In the genomic region with DNA sequence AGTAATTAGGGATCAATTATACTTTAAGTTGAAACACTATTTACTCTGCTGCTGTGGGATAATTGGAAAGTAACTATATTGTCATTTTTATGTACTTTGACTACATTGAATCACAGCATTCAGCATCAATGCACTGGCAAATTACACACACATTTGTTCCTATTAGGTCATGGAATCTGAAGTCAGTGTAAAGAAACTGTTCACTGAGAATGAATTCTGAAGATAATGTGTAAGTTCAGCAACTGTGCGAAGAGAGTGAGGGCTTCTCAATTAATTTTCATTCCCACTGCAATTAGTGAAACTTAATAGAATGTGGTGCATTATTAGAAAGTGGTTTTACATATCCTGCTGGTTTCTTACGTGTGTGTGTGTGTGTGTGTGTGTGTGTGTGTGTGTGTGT, we compare ENCODE assay signal across 20 mouse cellular contexts.
DNase-seq lines count a peak whose midpoint lies in the region; ATAC-seq and TF ChIP-seq lines count a peak whose summit lies in the region.
"Had no signal": no experiment of that assay in that cellular context is flagged by ENCODE, and none has a peak within 500 bp of the region (broad histone marks: within the 10 kb centered on the region; RNA-seq: fewer than 3 reads in every experiment).

No protein-coding gene starts in this region.

- peak; percentile 80 for ATAC-seq in forebrain, embryonic 13.5 days
- no peak for ATAC-seq in forebrain, postnatal 0 days
- ATAC-seq in neural tube, embryonic 15.5 days (ENCODE audit: low FRiP score) = 0 out of 2 replicates have a peak, but pooled peaks have one; percentile 17
- ATAC-seq in forebrain, embryonic 16.5 days = peak; percentile 61
- ATAC-seq in megakaryocyte, adult 5-6 weeks (ENCODE audit: poor library complexity, severe bottlenecking) = no peak
- ATAC-seq: CD4-positive, CD25-positive, alpha-beta regulatory T cell, adult 4 months; intestine, embryonic 15.5 days had no signal

- H3K36me3 ChIP-seq in forebrain, embryonic 13.5 days (ENCODE audit: poor library complexity, severe bottlenecking) = no peaks in the 10 kb centered on the region
- no peaks in the 10 kb centered on the region for H3K36me3 ChIP-seq in forebrain, postnatal 0 days (ENCODE audit: insufficient read depth)
- H3K36me3 ChIP-seq in neural tube, embryonic 15.5 days = no peaks in the 10 kb centered on the region
- no peaks in the 10 kb centered on the region for H3K36me3 ChIP-seq in forebrain, embryonic 16.5 days (ENCODE audit: control insufficient read depth, insufficient read depth)
- H3K36me3 ChIP-seq: embryonic facial prominence, embryonic 13.5 days; G1E; heart, embryonic 12.5 days; hindbrain, embryonic 10.5 days; intestine, embryonic 15.5 days had no signal

- H3K27ac ChIP-seq in forebrain, embryonic 13.5 days = no peak overlapping the region
- H3K27ac ChIP-seq in forebrain, postnatal 0 days (ENCODE audit: low read depth, low read length) = no peak overlapping the region
- no peak overlapping the region for H3K27ac ChIP-seq in neural tube, embryonic 15.5 days (replicated peaks)
- no peak overlapping the region for H3K27ac ChIP-seq in forebrain, embryonic 16.5 days (ENCODE audit: low read length)
- H3K27ac ChIP-seq: embryonic facial prominence, embryonic 13.5 days; gastrocnemius, adult 2 months; hindbrain, embryonic 10.5 days; intestine, embryonic 15.5 days had no signal

- WGBS in forebrain, embryonic 13.5 days = 5% methylated on average over 2 of the region's 2 CpGs
- WGBS in forebrain, postnatal 0 days = 9% methylated on average over 2 of the region's 2 CpGs
- 51% methylated on average over 2 of the region's 2 CpGs for whole genome bisulfite sequencing in neural tube, embryonic 15.5 days
- WGBS in forebrain, embryonic 16.5 days = 2% methylated on average over 2 of the region's 2 CpGs

- H3K4me3 ChIP-seq in forebrain, embryonic 13.5 days = no peak overlapping the region
- H3K4me3 ChIP-seq in forebrain, postnatal 0 days (ENCODE audit: low read depth, low read length) = no peak overlapping the region
- H3K4me3 ChIP-seq in neural tube, embryonic 15.5 days (replicated peaks) = no peak overlapping the region
- no peak overlapping the region for H3K4me3 ChIP-seq in forebrain, embryonic 16.5 days (replicated peaks; ENCODE audit: low read length)
- H3K4me3 ChIP-seq: embryonic facial prominence, embryonic 13.5 days; gastrocnemius, adult 2 months; heart, embryonic 12.5 days; hindbrain, embryonic 10.5 days; intestine, embryonic 15.5 days had no signal

- no peak for TF ChIP-seq CTCF in forebrain, postnatal 0 days (IDR thresholded peaks at IDR 0.05; ENCODE audit: low read depth)

- no peak overlapping the region for H3K9ac ChIP-seq in forebrain, embryonic 13.5 days
- no peak overlapping the region for H3K9ac ChIP-seq in forebrain, postnatal 0 days
- no peak overlapping the region for H3K9ac ChIP-seq in neural tube, embryonic 15.5 days (replicated peaks)
- no peak overlapping the region for H3K9ac ChIP-seq in forebrain, embryonic 16.5 days (replicated peaks; ENCODE audit: low read depth, low read length)
- H3K9ac ChIP-seq: embryonic facial prominence, embryonic 13.5 days; heart, embryonic 12.5 days; intestine, embryonic 15.5 days had no signal

- no peak for DNase-seq in forebrain, postnatal 0 days
- no peak for DNase-seq in neural tube, embryonic 10.5 days (ENCODE audit: extremely low spot score, low spot score)
- no peak for DNase-seq in B cell, adult 2 months
- DNase-seq: adrenal gland, postnatal 10 days; cerebellum, adult 11-12 months; cerebellum, adult 9-10 months; cerebellum, postnatal 25 days; gastrocnemius, adult 2 months; gastrocnemius, postnatal 25 days; kidney, adult 18-20 months had no signal

- H3K4me1 ChIP-seq in forebrain, embryonic 13.5 days = no peaks in the 10 kb centered on the region
- no peaks in the 10 kb centered on the region for H3K4me1 ChIP-seq in forebrain, postnatal 0 days (ENCODE audit: insufficient read depth)
- no peaks in the 10 kb centered on the region for H3K4me1 ChIP-seq in neural tube, embryonic 15.5 days
- H3K4me1 ChIP-seq in forebrain, embryonic 16.5 days (replicated peaks; ENCODE audit: control insufficient read depth, insufficient read depth, low read length) = no peaks in the 10 kb centered on the region
- H3K4me1 ChIP-seq: embryonic facial prominence, embryonic 13.5 days; heart, embryonic 12.5 days; hindbrain, embryonic 10.5 days; intestine, embryonic 15.5 days had no signal

- H3K9me3 ChIP-seq in forebrain, embryonic 13.5 days (replicated peaks) = no peaks in the 10 kb centered on the region
- H3K9me3 ChIP-seq in forebrain, postnatal 0 days (ENCODE audit: low read length) = no peaks in the 10 kb centered on the region
- no peaks in the 10 kb centered on the region for H3K9me3 ChIP-seq in neural tube, embryonic 15.5 days (replicated peaks)
- H3K9me3 ChIP-seq in forebrain, embryonic 16.5 days (ENCODE audit: control insufficient read depth, low read length) = no peaks in the 10 kb centered on the region
- H3K9me3 ChIP-seq: embryonic facial prominence, embryonic 13.5 days; G1E; heart, embryonic 12.5 days; hindbrain, embryonic 10.5 days; intestine, embryonic 15.5 days had no signal

- H3K27me3 ChIP-seq in forebrain, embryonic 13.5 days = peaks cover 31% of the 10 kb centered on the region
- H3K27me3 ChIP-seq in forebrain, postnatal 0 days (ENCODE audit: insufficient read depth, low read length) = peaks cover 3% of the 10 kb centered on the region
- H3K27me3 ChIP-seq in neural tube, embryonic 15.5 days (replicated peaks) = no peaks in the 10 kb centered on the region
- H3K27me3 ChIP-seq in forebrain, embryonic 16.5 days (replicated peaks; ENCODE audit: control insufficient read depth, insufficient read depth, low read length) = peaks cover 15% of the 10 kb centered on the region
- H3K27me3 ChIP-seq: embryonic facial prominence, embryonic 13.5 days; heart, embryonic 12.5 days; intestine, embryonic 15.5 days had no signal

- no peak overlapping the region for H3K4me2 ChIP-seq in forebrain, embryonic 13.5 days
- H3K4me2 ChIP-seq in forebrain, postnatal 0 days (ENCODE audit: low read depth) = no peak overlapping the region
- H3K4me2 ChIP-seq in neural tube, embryonic 15.5 days = no peak overlapping the region
- H3K4me2 ChIP-seq in forebrain, embryonic 16.5 days (ENCODE audit: low read length) = no peak overlapping the region
- H3K4me2 ChIP-seq: embryonic facial prominence, embryonic 13.5 days; heart, embryonic 12.5 days; intestine, embryonic 15.5 days had no signal

Comparison
In these comparisons a context has a peak if more than half of its experiments do, and no peak if none do; other contexts are left out.
1. ATAC-seq: peak in forebrain, embryonic 13.5 days (single experiment), neural tube, embryonic 15.5 days (single experiment) and forebrain, embryonic 16.5 days (single experiment); none in forebrain, postnatal 0 days (single experiment) and megakaryocyte, adult 5-6 weeks (single experiment).